Mouse (Mus musculus) cortical plate, adult 2 months (tissue): ENCODE measurements around the gene Fsip1. TPM values are rescaled to one million over a fixed set of nuclear protein-coding genes. Genes with fewer than 3 reads are reported as not detected.
A peak's percentile ranks its signal among the peaks of the same experiment; 100 is the strongest.

Experiments used
- H3K27ac ChIP-seq: fragments of 200-500 bp; 2 replicates; pipeline ENCODE4 v1.5.1; 2012; ENCODE audit warnings: low read length, control low read depth, inconsistent platforms; ENCODE audit not compliant: insufficient read depth
- H3K4me1 ChIP-seq: fragments of 200-500 bp; 2 replicates; pipeline ENCODE4 v1.6.1; 2011; ENCODE audit warnings: low read length; ENCODE audit not compliant: control insufficient read depth, insufficient read depth
- H3K4me3 ChIP-seq: fragments of 200-500 bp; 2 replicates; pipeline ENCODE4 v1.5.1; 2011; ENCODE audit warnings: mild to moderate bottlenecking, low read length, control low read depth; ENCODE audit not compliant: insufficient read depth
- CTCF ChIP-seq: fragments of 200-500 bp; IDR thresholded peaks from 2 replicates; pipeline ENCODE4 v1.5.1; 2011; ENCODE audit warnings: mild to moderate bottlenecking, control low read depth, low read length; ENCODE audit not compliant: insufficient read depth; ENCODE audit errors: extremely low read depth
- POLR2A ChIP-seq: fragments of 200-500 bp; IDR thresholded peaks from 2 replicates; pipeline ENCODE4 v1.6.1; 2011; ENCODE audit warnings: mild to moderate bottlenecking, low read length, control low read depth; ENCODE audit not compliant: insufficient read depth; ENCODE audit errors: extremely low read depth
- polyA plus RNA-seq: library from polyadenylated mRNA; depleted of rRNA; stranded (reverse); fragments of >200 nt; gene quantifications from 2 replicates; pipeline ENCODE4 v1.2.3, GENCODE M21; 2012

Gene Fsip1
- polyA plus RNA-seq, 1 experiment: 0.65 TPM

- Histone ChIP-seq H3K4me3 (no peak overlapping the region), H3K4me1 (no peaks in the 10 kb centered on the region), H3K27ac (no peak overlapping the region)
- TF ChIP-seq POLR2A (no peak), CTCF (no peak)
Measured at GRCm38 (mm10) chr2:118217993-118218595, 38.7 kb downstream of the Fsip1 start.

GRCm38 (mm10) chr2:118209712-118210111 lies 47.1 kb downstream of the Fsip1 start:
- H3K4me3 ChIP-seq: no peak overlapping the region
- H3K27ac ChIP-seq: no peak overlapping the region
- TF ChIP-seq POLR2A: no peak
- no peak for TF ChIP-seq CTCF
- H3K4me1 ChIP-seq: no peaks in the 10 kb centered on the region

GRCm38 (mm10) chr2:118208651-118209050 lies 48.1 kb downstream of the Fsip1 start:
- H3K4me3 ChIP-seq: no peak overlapping the region
- no peak overlapping the region for H3K27ac ChIP-seq
- TF ChIP-seq POLR2A (no peak), CTCF (no peak)
- H3K4me1 ChIP-seq: no peaks in the 10 kb centered on the region

GRCm38 (mm10) chr2:118205991-118206585 lies 50.7 kb downstream of the Fsip1 start:
- H3K4me3 ChIP-seq: no peak overlapping the region
- H3K4me1 ChIP-seq: no peaks in the 10 kb centered on the region; the same call in 1 of the 2 replicates
- no peak for TF ChIP-seq POLR2A
- TF ChIP-seq CTCF: no peak
- H3K27ac ChIP-seq: no peak overlapping the region

GRCm38 (mm10) chr2:118204646-118205045 lies 52.1 kb downstream of the Fsip1 start:
- no peak overlapping the region for H3K4me3 ChIP-seq
- H3K4me1 ChIP-seq: no peaks in the 10 kb centered on the region; the same call in 1 of the 2 replicates
- TF ChIP-seq CTCF (no peak), POLR2A (no peak)
- no peak overlapping the region for H3K27ac ChIP-seq

GRCm38 (mm10) chr2:118203739-118204461 lies 52.9 kb downstream of the Fsip1 start:
- TF ChIP-seq POLR2A: no peak
- Histone ChIP-seq H3K27ac (no peak overlapping the region), H3K4me1 (no peaks in the 10 kb centered on the region; the same call in 1 of the 2 replicates), H3K4me3 (no peak overlapping the region)

GRCm38 (mm10) chr2:118202934-118203333 lies 53.8 kb downstream of the Fsip1 start:
- no peak overlapping the region for H3K4me3 ChIP-seq
- no peak for TF ChIP-seq CTCF
- TF ChIP-seq POLR2A: no peak
- H3K27ac ChIP-seq: no peak overlapping the region
- H3K4me1 ChIP-seq: no peaks in the 10 kb centered on the region; the same call in 1 of the 2 replicates

GRCm38 (mm10) chr2:118201983-118202382 lies 54.8 kb downstream of the Fsip1 start:
- no peak for TF ChIP-seq CTCF
- TF ChIP-seq POLR2A: no peak
- H3K4me3 ChIP-seq: no peak overlapping the region
- no peak overlapping the region for H3K27ac ChIP-seq
- H3K4me1 ChIP-seq: no peaks in the 10 kb centered on the region; the same call in 1 of the 2 replicates

- Histone ChIP-seq H3K4me3 (no peak overlapping the region), H3K4me1 (no peaks in the 10 kb centered on the region; the same call in 1 of the 2 replicates)
- TF ChIP-seq POLR2A (no peak), CTCF (peak; percentile 93)
Measured at GRCm38 (mm10) chr2:118199867-118200266, 56.9 kb downstream of the Fsip1 start.

GRCm38 (mm10) chr2:118196966-118197365 lies 59.8 kb downstream of the Fsip1 start:
- Histone ChIP-seq H3K4me3 (no peak overlapping the region), H3K4me1 (no peaks in the 10 kb centered on the region), H3K27ac (no peak overlapping the region)
- TF ChIP-seq POLR2A: no peak
- no peak for TF ChIP-seq CTCF

More at GRCm38 (mm10) chr2:118199867-118200266, 56.9 kb downstream of the Fsip1 start:
- H3K27ac ChIP-seq: no peak overlapping the region
